ENCODE assay signal across 8 mouse cellular contexts in the genomic region with DNA sequence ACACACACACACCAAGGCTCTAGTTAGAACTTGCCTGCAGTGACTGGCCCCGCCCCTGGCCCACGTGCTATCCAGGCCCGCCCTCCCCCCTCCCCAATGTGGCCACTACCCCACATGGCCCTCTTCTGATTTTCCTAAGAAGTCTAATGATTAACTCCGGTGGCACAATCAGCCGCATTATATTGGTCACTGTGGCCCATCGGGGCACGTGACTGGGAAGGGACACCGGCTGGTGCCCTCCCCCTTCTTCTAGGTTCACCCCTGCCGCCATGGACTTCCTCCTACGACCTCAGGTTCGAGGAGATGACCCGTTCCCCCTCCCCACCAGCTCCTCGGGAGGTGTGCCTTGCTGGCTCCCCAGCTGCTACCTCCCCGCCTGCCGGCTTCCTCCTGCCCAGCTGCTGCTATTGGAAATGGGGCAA. TPM values are rescaled to one million over a fixed set of nuclear protein-coding genes. Genes with fewer than 3 reads are reported as not detected.
DNase-seq lines count a peak whose midpoint lies in the region; ATAC-seq and TF ChIP-seq lines count a peak whose summit lies in the region.

No protein-coding gene starts in this region.

- 16% methylated on average over 14 of the region's 15 CpGs for WGBS in embryonic facial prominence, embryonic 14.5 days
- 5% methylated on average over 15 of the region's 15 CpGs for WGBS in midbrain, embryonic 11.5 days

- H3K27me3 ChIP-seq in embryonic facial prominence, embryonic 14.5 days (replicated peaks; ENCODE audit: control insufficient read depth, insufficient read depth, low read length) = no peaks in the 10 kb centered on the region
- no peaks in the 10 kb centered on the region for H3K27me3 ChIP-seq in midbrain, embryonic 11.5 days (ENCODE audit: control insufficient read depth, insufficient read depth, low read length)

- peaks cover 37% of the 10 kb centered on the region for H3K4me1 ChIP-seq in embryonic facial prominence, embryonic 14.5 days (ENCODE audit: control insufficient read depth, insufficient read depth, low read length)
- peaks cover 44% of the 10 kb centered on the region for H3K4me1 ChIP-seq in midbrain, embryonic 11.5 days (ENCODE audit: control insufficient read depth, insufficient read depth, low read length)

- H3K9me3 ChIP-seq in embryonic facial prominence, embryonic 14.5 days (ENCODE audit: control insufficient read depth, low read length) = no peaks in the 10 kb centered on the region
- no peaks in the 10 kb centered on the region for H3K9me3 ChIP-seq in midbrain, embryonic 11.5 days (ENCODE audit: control insufficient read depth, low read length)

- no peak overlapping the region for H3K4me3 ChIP-seq in embryonic facial prominence, embryonic 14.5 days (ENCODE audit: low read depth, low read length)
- no peak overlapping the region for H3K4me3 ChIP-seq in midbrain, embryonic 11.5 days (ENCODE audit: low read depth, low read length)
- H3K4me3 ChIP-seq in gastrocnemius, adult 2 months = no peak overlapping the region

- H3K27ac ChIP-seq in embryonic facial prominence, embryonic 14.5 days (replicated peaks; ENCODE audit: low read depth, low read length) = peak overlapping the region; percentile 6; the same call in 1 of the 2 replicates
- H3K27ac ChIP-seq in midbrain, embryonic 11.5 days (ENCODE audit: low read depth, low read length) = no peak overlapping the region
- H3K27ac ChIP-seq in gastrocnemius, adult 2 months = no peak overlapping the region

- no peak for ATAC-seq in embryonic facial prominence, embryonic 14.5 days (ENCODE audit: low read depth)
- ATAC-seq in midbrain, embryonic 11.5 days (ENCODE audit: low FRiP score) = no peak

- TF ChIP-seq CTCF in gastrocnemius, adult 2 months (IDR thresholded peaks at IDR 0.05) = no peak

- peaks cover 41% of the 10 kb centered on the region for H3K36me3 ChIP-seq in embryonic facial prominence, embryonic 14.5 days (ENCODE audit: control insufficient read depth, insufficient read depth, low read length)
- peaks cover 13% of the 10 kb centered on the region for H3K36me3 ChIP-seq in midbrain, embryonic 11.5 days (ENCODE audit: control insufficient read depth, insufficient read depth, low read length)

- intact Hi-C loops in gastrocnemius, adult 2 months (cut with DNase I) = loop anchor here (2.0 kb wide), 1 partner anchor 17 kb away; a partner anchor contains a TSS

- H3K4me2 ChIP-seq in embryonic facial prominence, embryonic 14.5 days (ENCODE audit: low read depth, low read length) = peak overlapping the region; percentile 85
- peak overlapping the region; percentile 23 for H3K4me2 ChIP-seq in midbrain, embryonic 11.5 days

- peak; percentile 18 for DNase-seq in adrenal gland, postnatal 10 days
- no peak for DNase-seq in adrenal gland, postnatal 25 days
- peak; percentile 24 for DNase-seq in embryonic facial prominence, embryonic 14.5 days (ENCODE audit: low spot score)
- peak; percentile 75 to 84 for DNase-seq in kidney, postnatal 4 days
- peak; percentile 87 for DNase-seq in midbrain, embryonic 11.5 days (ENCODE audit: low spot score, missing footprints)
- DNase-seq in cerebellum, adult 8-10 months = no peak
- DNase-seq in gastrocnemius, adult 2 months = no peak
- no peak for DNase-seq in frontal cortex, postnatal 36 days (ENCODE audit: low spot score in 2 of 2)

- 0 out of 2 replicates have a peak overlapping the region, but pooled peaks have one; percentile 19 for H3K9ac ChIP-seq in embryonic facial prominence, embryonic 14.5 days (ENCODE audit: low read depth, low read length)
- no peak overlapping the region for H3K9ac ChIP-seq in midbrain, embryonic 11.5 days (ENCODE audit: low read length)

RNA-seq across cellular contexts. Expression of a gene that starts 4.4 kb away (rescaled TPM):
- 10 to 100 TPM; 58.7 to 60.9 TPM for total RNA-seq in adrenal gland, postnatal 10 days (2021)
- total RNA-seq in adrenal gland, postnatal 25 days (2021) = 50.5 and 59.1 TPM in 2 replicates
- polyA plus RNA-seq in embryonic facial prominence, embryonic 14.5 days (2014; fragmentation: Nextera tagmentation; extraction: Ambion mirVana) = 26.0 and 31.0 TPM in 2 replicates
- polyA plus RNA-seq in midbrain, embryonic 11.5 days (2014; fragmentation: Nextera tagmentation; extraction: Ambion mirVana) = 16.7 and 21.5 TPM in 2 replicates
- 10 to 100 TPM; 14.4 to 16.7 TPM for total RNA-seq in gastrocnemius, adult 2 months (2021)

RNA-seq across cellular contexts. Expression of a gene that starts 4.7 kb away (rescaled TPM):
- 10 to 100 TPM; 37.9 to 41.3 TPM for total RNA-seq in adrenal gland, postnatal 10 days (2021)
- total RNA-seq in adrenal gland, postnatal 25 days (2021) = 46.4 and 51.2 TPM in 2 replicates
- polyA plus RNA-seq in embryonic facial prominence, embryonic 14.5 days (2014; fragmentation: Nextera tagmentation; extraction: Ambion mirVana) = 48.2 and 55.0 TPM in 2 replicates
- polyA plus RNA-seq in midbrain, embryonic 11.5 days (2014; fragmentation: Nextera tagmentation; extraction: Ambion mirVana) = 52.8 and 58.1 TPM in 2 replicates
- 10 to 100 TPM; 10.6 to 11.8 TPM for total RNA-seq in gastrocnemius, adult 2 months (2021)

RNA-seq across cellular contexts. Expression of a gene that starts 14.8 kb away (rescaled TPM):
- total RNA-seq in adrenal gland, postnatal 10 days (2021) = under 1 TPM; 0.54 to 0.76 TPM
- 0.43 TPM in 1 of 2 replicates, not detected in the other for total RNA-seq in adrenal gland, postnatal 25 days (2021)
- polyA plus RNA-seq in embryonic facial prominence, embryonic 14.5 days (2014; fragmentation: Nextera tagmentation; extraction: Ambion mirVana) = 1.7 and 2.1 TPM in 2 replicates
- polyA plus RNA-seq in midbrain, embryonic 11.5 days (2014; fragmentation: Nextera tagmentation; extraction: Ambion mirVana) = 0.30 TPM in 1 of 2 replicates, not detected in the other
- total RNA-seq in gastrocnemius, adult 2 months (2021) = under 1 TPM; 0.47 to 0.54 TPM

RNA-seq across cellular contexts. Expression of a gene that starts 17.1 kb away (rescaled TPM):
- 100 to 1,000 TPM; 129 to 172 TPM for total RNA-seq in adrenal gland, postnatal 10 days (2021)
- total RNA-seq in adrenal gland, postnatal 25 days (2021) = 114 and 119 TPM in 2 replicates
- 111 and 119 TPM in 2 replicates for polyA plus RNA-seq in embryonic facial prominence, embryonic 14.5 days (2014; fragmentation: Nextera tagmentation; extraction: Ambion mirVana)
- 79.3 and 84.6 TPM in 2 replicates for polyA plus RNA-seq in midbrain, embryonic 11.5 days (2014; fragmentation: Nextera tagmentation; extraction: Ambion mirVana)
- 100 to 1,000 TPM; 163 to 214 TPM for total RNA-seq in gastrocnemius, adult 2 months (2021)

RNA-seq across cellular contexts. Expression of a gene that starts 19.7 kb away (rescaled TPM):
- 10 to 100 TPM in 1 of 2 experiments, 1 to 10 TPM in 1; 9.1 to 10.5 TPM for total RNA-seq in adrenal gland, postnatal 10 days (2021)
- 12.5 and 16.8 TPM in 2 replicates for total RNA-seq in adrenal gland, postnatal 25 days (2021)
- 16.5 and 21.3 TPM in 2 replicates for polyA plus RNA-seq in embryonic facial prominence, embryonic 14.5 days (2014; fragmentation: Nextera tagmentation; extraction: Ambion mirVana)
- 30.5 and 32.3 TPM in 2 replicates for polyA plus RNA-seq in midbrain, embryonic 11.5 days (2014; fragmentation: Nextera tagmentation; extraction: Ambion mirVana)
- total RNA-seq in gastrocnemius, adult 2 months (2021) = 10 to 100 TPM; 18.1 to 22.2 TPM

Comparison
In these comparisons a context has a peak if more than half of its experiments do, and no peak if none do; other contexts are left out.
1. DNase-seq: peak in adrenal gland, postnatal 10 days (single experiment), embryonic facial prominence, embryonic 14.5 days (single experiment), kidney, postnatal 4 days (2 of 2) and midbrain, embryonic 11.5 days (single experiment); none in adrenal gland, postnatal 25 days (single experiment), cerebellum, adult 8-10 months (single experiment), gastrocnemius, adult 2 months (single experiment) and frontal cortex, postnatal 36 days (0 of 2).